Mouse (Mus musculus): ENCODE measurements around the gene Galnt18.

DNA sequence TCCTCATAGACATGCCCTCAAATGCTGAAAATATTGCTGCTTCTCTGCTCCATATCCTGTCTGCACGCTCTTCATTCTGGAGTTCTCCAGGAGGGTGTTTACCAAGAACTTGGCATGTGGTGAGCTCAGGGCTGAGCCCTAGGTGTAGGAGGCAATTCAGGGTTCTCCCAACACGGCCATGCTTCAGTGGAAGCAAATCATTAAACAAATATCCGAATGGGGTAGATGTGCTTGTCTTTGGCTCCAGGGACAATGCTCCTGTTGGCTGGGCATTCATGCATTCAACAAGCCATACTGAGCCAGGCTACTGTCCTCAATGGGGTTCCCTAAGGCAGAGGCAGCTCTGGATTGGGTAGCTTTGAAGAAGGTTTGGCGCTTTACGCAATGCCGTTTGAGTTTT, 212.9 kb downstream of the Galnt18 start:
- TF ChIP-seq CTCF (IDR thresholded peaks at IDR 0.05; ENCODE audit: low read depth, low read length): no peak
- no peak for TF ChIP-seq POLR2A (IDR thresholded peaks at IDR 0.05; ENCODE audit: borderline replicate concordance, low read depth, low read length)
